Mouse (Mus musculus): ENCODE data around the gene Scgb2b3.

Gene Scgb2b3

GRCm38 (mm10) chr7:31362022-31362560 lies at the start of gene Scgb2b3:
Gene Scgb2b3, minus strand, starts transcription at chr7:31362072.
- no peak for DNase-seq (ENCODE audit: inconsistent age in 2 of 2, low spot score in 1 of 2)

- DNase-seq (ENCODE audit: inconsistent age in 2 of 2, low spot score in 1 of 2) = no peak
These were observed 13.4 kb upstream of the Scgb2b3 start, which contains the start of gene Scgb1b3 for GRCm38 (mm10) chr7:31375292-31375691. Gene Scgb1b3, plus strand, starts transcription at chr7:31375592.
